Mouse (Mus musculus): ENCODE data around the gene Troap. TPM values are rescaled to one million over a fixed set of nuclear protein-coding genes. Genes with fewer than 3 reads are reported as not detected.

Troap gene
- 11.9 and 18.1 TPM in 2 replicates for polyA plus RNA-seq (2012; rRNA removed)

DNA sequence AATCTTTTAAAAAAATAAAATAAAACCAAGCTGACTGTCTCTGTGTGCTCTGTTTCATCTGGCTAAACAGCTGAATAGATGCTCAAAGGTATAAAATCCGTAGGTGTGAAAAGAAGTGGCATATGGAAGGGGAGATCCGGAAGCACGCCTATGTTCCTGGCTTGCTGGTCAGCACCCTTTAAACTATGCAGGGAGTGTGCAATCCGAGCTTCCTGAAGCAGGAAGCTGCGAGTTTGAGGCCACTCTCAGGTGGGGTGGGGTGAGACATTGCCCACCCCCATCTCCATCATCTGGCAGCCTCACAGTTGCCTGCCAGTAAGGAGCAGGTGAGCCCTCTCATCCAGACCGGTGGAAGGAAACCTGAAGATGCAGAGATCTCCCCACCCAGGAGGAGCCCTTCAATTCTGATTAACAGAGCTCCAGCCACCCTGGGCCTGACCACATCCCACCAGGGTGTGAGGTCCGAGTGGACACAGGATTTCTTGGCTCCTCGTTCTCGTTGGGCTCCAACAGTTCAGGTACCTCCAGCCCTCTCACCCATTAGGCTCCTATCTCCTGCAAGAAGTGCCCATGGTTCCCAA is at the start of gene Troap:
Gene Troap (plus strand): TSS at position 557 of the 581 bp plus-strand sequence.

DNA sequence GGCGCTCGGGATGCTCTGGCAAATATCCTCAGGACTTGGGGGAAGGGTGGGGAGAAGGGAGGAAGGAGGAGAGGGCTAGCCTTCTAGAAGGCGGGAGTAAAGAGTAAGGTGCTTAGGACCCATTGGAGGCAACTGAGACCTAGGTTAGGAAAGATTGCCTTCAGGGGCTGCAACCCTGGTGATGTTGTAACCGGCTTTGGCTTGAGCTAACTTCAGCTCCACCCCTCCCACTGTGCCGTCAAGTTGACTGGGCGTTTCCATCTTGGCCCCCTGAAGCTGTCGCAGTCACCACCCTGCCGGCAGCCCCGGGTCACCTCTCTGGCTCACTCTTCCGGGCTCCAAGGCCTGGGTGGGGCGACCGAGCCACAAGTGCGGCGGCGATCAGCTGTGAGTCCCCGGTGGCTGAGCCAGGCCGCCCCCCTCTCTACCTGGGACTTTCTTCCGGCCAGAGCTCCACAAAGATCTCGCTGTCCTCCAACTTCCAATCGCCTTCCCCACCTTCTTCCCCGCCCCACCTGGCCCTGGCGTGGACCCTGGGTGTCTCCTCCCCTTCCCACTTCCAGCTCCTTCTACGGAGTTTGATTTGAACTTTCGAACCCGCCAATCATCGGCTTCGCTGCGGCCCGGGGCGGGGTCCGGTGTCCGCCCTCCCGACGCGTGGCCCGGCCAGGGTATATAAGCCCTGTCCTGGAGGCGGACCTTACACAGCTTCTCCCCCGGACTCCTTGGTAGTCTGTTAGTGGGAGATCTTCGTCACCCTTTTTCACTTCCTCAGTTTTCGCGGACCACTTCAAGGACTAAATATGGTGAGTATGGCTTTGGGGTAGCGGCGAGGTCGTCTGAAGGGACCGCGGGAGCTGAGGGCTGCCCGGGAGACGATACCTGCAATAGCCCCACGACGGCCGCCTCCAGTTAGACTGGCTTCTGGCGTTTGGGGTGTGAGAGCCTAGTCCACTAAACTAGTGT is 44.5 kb upstream of the Troap start, which contains the start of gene Tuba1c:
Gene Tuba1c (plus strand): TSS at position 273 of the 966 bp plus-strand sequence.

GRCm38 (mm10) chr15:99055040-99055439 is 19.3 kb upstream of the Troap start, which contains the start of gene Prph:
Gene Prph (plus strand): TSS chr15:99055174.

GRCm38 (mm10) chr15:99087253-99088075 is 13.1 kb downstream of the Troap start, which contains the start of gene C1ql4:
Gene C1ql4 (minus strand): TSS chr15:99087817.

DNA sequence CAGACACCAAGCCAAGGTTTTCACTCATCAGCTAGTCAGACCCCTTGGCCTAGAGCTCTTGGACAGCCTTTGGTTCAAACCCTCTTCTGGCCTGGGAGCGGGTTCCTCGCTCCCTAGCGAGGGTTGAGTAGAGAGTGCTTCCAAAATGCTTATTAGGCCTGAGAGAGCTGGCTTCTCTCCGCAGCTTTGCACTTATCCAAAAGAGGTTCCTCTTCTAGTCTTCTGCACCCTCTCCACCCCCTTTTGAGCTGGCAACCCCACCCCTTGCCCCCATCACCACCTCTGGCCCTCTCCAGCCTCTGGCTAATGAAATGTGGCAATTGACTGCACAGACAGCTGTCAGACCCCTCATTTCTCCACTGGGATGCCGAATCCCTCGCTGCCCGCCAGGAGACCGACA is 18.5 kb downstream of the Troap start, which contains the start of gene Dnajc22:
Gene Dnajc22 (plus strand): TSS at position 301 of the 400 bp plus-strand sequence.

GRCm38 (mm10) chr15:99125711-99126080 is 51.3 kb downstream of the Troap start, which contains the start of gene Spats2:
Gene Spats2 (plus strand): TSS chr15:99125916.

Other genes starting within 250 kb of the Troap start
- 51.7 and 70.0 TPM in 2 replicates for gene Prkag1, start 243.1 kb upstream of the Troap start, polyA plus RNA-seq (2012; rRNA removed)
- 33.6 and 36.2 TPM in 2 replicates for gene Kmt2d, start 203.4 kb upstream of the Troap start, polyA plus RNA-seq (2012; rRNA removed)
- 5.6 and 7.7 TPM in 2 replicates for gene Rhebl1, start 180.0 kb upstream of the Troap start, polyA plus RNA-seq (2012; rRNA removed)
- gene Dhh, start 176.0 kb upstream of the Troap start, polyA plus RNA-seq (2012; rRNA removed), result 31.3 and 36.8 TPM in 2 replicates
- 185 and 201 TPM in 2 replicates for gene Lmbr1l, start 156.3 kb upstream of the Troap start, polyA plus RNA-seq (2012; rRNA removed)
- gene Tuba1b, start 140.0 kb upstream of the Troap start, polyA plus RNA-seq (2012; rRNA removed), result 2,787 and 3,874 TPM in 2 replicates
- gene Gm49450, start 121.0 kb upstream of the Troap start, polyA plus RNA-seq (2012; rRNA removed), result 283 and 558 TPM in 2 replicates
- 629 and 682 TPM in 2 replicates for gene Tuba1a, start 120.9 kb upstream of the Troap start, polyA plus RNA-seq (2012; rRNA removed)
- gene Tuba1c, start 44.7 kb upstream of the Troap start, polyA plus RNA-seq (2012; rRNA removed), result 237 and 310 TPM in 2 replicates
- 3.1 and 5.7 TPM in 2 replicates for gene Prph, start 19.4 kb upstream of the Troap start, polyA plus RNA-seq (2012; rRNA removed)
- not detected in 2 replicates for gene C1ql4, start 13.2 kb downstream of the Troap start, polyA plus RNA-seq (2012; rRNA removed)
- gene Dnajc22, start 18.6 kb downstream of the Troap start, polyA plus RNA-seq (2012; rRNA removed), result 0.41 and 0.77 TPM in 2 replicates
- 16.4 and 20.7 TPM in 2 replicates for gene Spats2, start 51.3 kb downstream of the Troap start, polyA plus RNA-seq (2012; rRNA removed)
- gene Kcnh3, start 150.3 kb downstream of the Troap start, polyA plus RNA-seq (2012; rRNA removed), result 18.4 and 29.1 TPM in 2 replicates
- 118 and 125 TPM in 2 replicates for gene Mcrs1, start 177.4 kb downstream of the Troap start, polyA plus RNA-seq (2012; rRNA removed)
- gene Prpf40b, start 220.5 kb downstream of the Troap start, polyA plus RNA-seq (2012; rRNA removed), result 108 and 142 TPM in 2 replicates
- gene Fam186b, start 221.3 kb downstream of the Troap start, polyA plus RNA-seq (2012; rRNA removed), result 0.33 and 0.56 TPM in 2 replicates

All from ovary, adult 2 months (tissue).